In the genomic region with DNA sequence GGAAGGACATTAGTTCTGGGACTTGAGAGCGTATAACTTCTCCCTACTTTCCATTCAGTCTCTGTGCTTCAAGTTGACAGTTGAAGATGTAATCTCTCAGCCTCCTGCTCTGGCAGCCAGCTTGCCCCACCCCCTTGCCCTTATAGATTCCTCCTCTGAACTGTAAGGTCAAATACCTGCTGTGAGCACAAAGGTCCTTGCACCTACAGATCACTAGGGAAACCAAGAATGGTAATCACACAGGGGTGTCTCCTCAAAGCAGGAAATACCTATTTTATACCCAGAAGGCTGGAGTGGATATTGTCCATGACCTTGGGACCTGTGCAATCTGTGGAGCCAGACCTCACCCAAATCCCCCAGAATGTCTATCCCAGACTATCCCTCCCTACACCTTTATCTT, we compare ENCODE assay signal across 14 mouse cellular contexts.
"Had no signal": no experiment of that assay in that cellular context is flagged by ENCODE, and none has a peak within 500 bp of the region (broad histone marks: within the 10 kb centered on the region; RNA-seq: fewer than 3 reads in every experiment).

No protein-coding gene starts in this region.

- H3K4me1 ChIP-seq: liver, embryonic 12.5 days; midbrain, embryonic 13.5 days had no signal

- H3K4me2 ChIP-seq: liver, embryonic 12.5 days; lung, embryonic 14.5 days; midbrain, embryonic 13.5 days had no signal

- H3K27me3 ChIP-seq: liver, embryonic 12.5 days; midbrain, embryonic 13.5 days had no signal

- DNase-seq: kidney, adult 18-20 months; kidney, postnatal 10 days; kidney, postnatal 4 days; lung, embryonic 14.5 days; lung, postnatal 14 days; right cerebral cortex, adult 18-20 months; right cerebral cortex, postnatal 25 days; thymus, postnatal 4 days had no signal

- H3K9me3 ChIP-seq: limb, embryonic 10.5 days; liver, embryonic 12.5 days had no signal

- H3K36me3 ChIP-seq: limb, embryonic 10.5 days; liver, embryonic 12.5 days; midbrain, embryonic 13.5 days had no signal

- ATAC-seq: liver, embryonic 12.5 days; midbrain, embryonic 13.5 days had no signal

- H3K9ac ChIP-seq: liver, embryonic 12.5 days; lung, embryonic 14.5 days; midbrain, embryonic 13.5 days had no signal

- H3K4me3 ChIP-seq: left cerebral cortex, adult 2 months; limb, embryonic 10.5 days; liver, embryonic 12.5 days; midbrain, embryonic 13.5 days had no signal

- H3K27ac ChIP-seq: left cerebral cortex, adult 2 months; limb, embryonic 10.5 days; liver, embryonic 12.5 days; macrophage; midbrain, embryonic 13.5 days; stomach, postnatal 0 days had no signal
